Mouse (Mus musculus) neural tube, embryonic 10.5 days (tissue): ENCODE results near the gene Ndufs2.

ENCODE experiments used
- DNase-seq: peaks from one replicate; pipeline ENCODE4 v3.0.0-alpha.2; 2017; ENCODE audit warnings: low spot score; ENCODE audit errors: extremely low spot score

The Ndufs2 gene

GRCm38 (mm10) chr1:171231844-171232243 lies 19.3 kb downstream of the Ndufs2 start:
- DNase-seq: no peak

- DNase-seq: no peak
Measured at GRCm38 (mm10) chr1:171230215-171230614, 21.0 kb downstream of the Ndufs2 start.

GRCm38 (mm10) chr1:171229750-171230149 lies 21.4 kb downstream of the Ndufs2 start:
- no peak for DNase-seq

- DNase-seq: no peak
Measured at GRCm38 (mm10) chr1:171227879-171228278, 23.3 kb downstream of the Ndufs2 start.

- DNase-seq: no peak
Measured at GRCm38 (mm10) chr1:171226780-171227179, 24.4 kb downstream of the Ndufs2 start.

GRCm38 (mm10) chr1:171224857-171225256 lies 26.3 kb downstream of the Ndufs2 start, which contains the start of gene Apoa2:
Gene Apoa2, plus strand, starts transcription at chr1:171225054.
- no peak for DNase-seq

- no peak for DNase-seq
Measured at GRCm38 (mm10) chr1:171223796-171224195, 27.4 kb downstream of the Ndufs2 start.

- no peak for DNase-seq
Measured at GRCm38 (mm10) chr1:171223168-171223567, 28.0 kb downstream of the Ndufs2 start.

- peak; percentile 86 for DNase-seq
Measured at GRCm38 (mm10) chr1:171222238-171223155, 28.7 kb downstream of the Ndufs2 start, which contains the start of gene Tomm40l. Gene Tomm40l, minus strand, starts transcription at chr1:171222514.

GRCm38 (mm10) chr1:171221281-171222193 lies 29.7 kb downstream of the Ndufs2 start:
- DNase-seq: no peak

GRCm38 (mm10) chr1:171220871-171221270 lies 30.3 kb downstream of the Ndufs2 start:
- DNase-seq: peak; percentile 87

- no peak for DNase-seq
Measured at GRCm38 (mm10) chr1:171216241-171216955, 34.8 kb downstream of the Ndufs2 start.

GRCm38 (mm10) chr1:171213801-171214496 lies 37.2 kb downstream of the Ndufs2 start, which contains the start of gene Nr1i3:
Gene Nr1i3, plus strand, starts transcription at chr1:171213970.
- DNase-seq: no peak

GRCm38 (mm10) chr1:171212854-171213253 lies 38.3 kb downstream of the Ndufs2 start:
- DNase-seq: no peak

GRCm38 (mm10) chr1:171209409-171209808 lies 41.8 kb downstream of the Ndufs2 start:
- no peak for DNase-seq

GRCm38 (mm10) chr1:171205704-171206493 lies 45.3 kb downstream of the Ndufs2 start:
- DNase-seq: no peak

GRCm38 (mm10) chr1:171204249-171204644 lies 46.9 kb downstream of the Ndufs2 start:
- no peak for DNase-seq

- DNase-seq: no peak
Measured at GRCm38 (mm10) chr1:171203471-171204248, 47.5 kb downstream of the Ndufs2 start.

GRCm38 (mm10) chr1:171200769-171201168 lies 50.4 kb downstream of the Ndufs2 start:
- DNase-seq: no peak
